Mouse (Mus musculus): ENCODE data around the gene Arhgap23. TPM values are rescaled to one million over a fixed set of nuclear protein-coding genes. Genes with fewer than 3 reads are reported as not detected.
A peak's percentile ranks its signal among the peaks of the same experiment; 100 is the strongest.

Gene Arhgap23
- polyA plus RNA-seq, 1 experiment from 2014 or later, result 8.5 TPM

GRCm38 (mm10) chr11:97415712-97416636 lies 641 bp downstream of the Arhgap23 start:
- H3K4me1 ChIP-seq (replicated peaks; ENCODE audit: control insufficient read depth, insufficient read depth, low read length), result peaks cover 14% of the 10 kb centered on the region; the same call in 1 of the 2 replicates
- peak overlapping the region; percentile 59 for H3K27ac ChIP-seq
- peak; percentile 41; the same call in 1 of the 2 replicates for ATAC-seq (ENCODE audit: low FRiP score)

GRCm38 (mm10) chr11:97416637-97417035 lies 1.3 kb downstream of the Arhgap23 start:
- Histone ChIP-seq H3K9ac (no peak overlapping the region), H3K4me2 (replicated peaks) (peak overlapping the region; percentile 55; the same call in 1 of the 2 replicates)
- ATAC-seq (ENCODE audit: low FRiP score), result no peak

More at GRCm38 (mm10) chr11:97415712-97416636, 641 bp downstream of the Arhgap23 start:
- Histone ChIP-seq H3K4me3 (replicated peaks; ENCODE audit: low read length) (peak overlapping the region; percentile 41), H3K9ac (peak overlapping the region; percentile 44), H3K4me2 (replicated peaks) (peak overlapping the region; percentile 55), H3K9me3 (ENCODE audit: control insufficient read depth, low read length) (no peaks in the 10 kb centered on the region), H3K27me3 (ENCODE audit: control insufficient read depth, insufficient read depth, low read length) (peaks cover 10% of the 10 kb centered on the region), H3K36me3 (replicated peaks; ENCODE audit: control insufficient read depth, insufficient read depth) (no peaks in the 10 kb centered on the region)
- DNase-seq (ENCODE audit: low spot score), result no peak
- WGBS, result 2% methylated on average over 45 of the region's 49 CpGs

GRCm38 (mm10) chr11:97418834-97419539 lies 3.7 kb downstream of the Arhgap23 start:
- H3K9ac ChIP-seq, result no peak overlapping the region
- DNase-seq (ENCODE audit: low spot score) (no peak), ATAC-seq (ENCODE audit: low FRiP score) (no peak)
- peaks cover 10% of the 10 kb centered on the region for H3K27me3 ChIP-seq (ENCODE audit: control insufficient read depth, insufficient read depth, low read length)
- H3K36me3 ChIP-seq (replicated peaks; ENCODE audit: control insufficient read depth, insufficient read depth), result no peaks in the 10 kb centered on the region
- peaks cover 14% of the 10 kb centered on the region; the same call in 1 of the 2 replicates for H3K4me1 ChIP-seq (replicated peaks; ENCODE audit: control insufficient read depth, insufficient read depth, low read length)
- no peak overlapping the region for H3K4me2 ChIP-seq (replicated peaks)
- H3K4me3 ChIP-seq (replicated peaks; ENCODE audit: low read length), result no peak overlapping the region
- H3K9me3 ChIP-seq (ENCODE audit: control insufficient read depth, low read length), result no peaks in the 10 kb centered on the region
- H3K27ac ChIP-seq, result no peak overlapping the region
- WGBS, result 64% methylated on average over 14 of the region's 14 CpGs

More at GRCm38 (mm10) chr11:97416637-97417035, 1.3 kb downstream of the Arhgap23 start:
- DNase-seq (ENCODE audit: low spot score), result no peak
- no peaks in the 10 kb centered on the region for H3K9me3 ChIP-seq (ENCODE audit: control insufficient read depth, low read length)
- H3K36me3 ChIP-seq (replicated peaks; ENCODE audit: control insufficient read depth, insufficient read depth), result no peaks in the 10 kb centered on the region
- peaks cover 14% of the 10 kb centered on the region; the same call in 1 of the 2 replicates for H3K4me1 ChIP-seq (replicated peaks; ENCODE audit: control insufficient read depth, insufficient read depth, low read length)
- 10% methylated on average over 5 of the region's 5 CpGs for WGBS
- no peak overlapping the region for H3K27ac ChIP-seq
- H3K27me3 ChIP-seq (ENCODE audit: control insufficient read depth, insufficient read depth, low read length), result peaks cover 10% of the 10 kb centered on the region
- H3K4me3 ChIP-seq (replicated peaks; ENCODE audit: low read length), result no peak overlapping the region

GRCm38 (mm10) chr11:97419540-97419900 lies 4.2 kb downstream of the Arhgap23 start:
- 74% methylated on average over 5 of the region's 5 CpGs for WGBS
- peaks cover 10% of the 10 kb centered on the region for H3K27me3 ChIP-seq (ENCODE audit: control insufficient read depth, insufficient read depth, low read length)
- ATAC-seq (ENCODE audit: low FRiP score), result no peak

GRCm38 (mm10) chr11:97422507-97422906 lies 7.2 kb downstream of the Arhgap23 start:
- 45% methylated on average over 4 of the region's 4 CpGs for WGBS

More at GRCm38 (mm10) chr11:97419540-97419900, 4.2 kb downstream of the Arhgap23 start:
- no peak overlapping the region for H3K27ac ChIP-seq
- H3K4me1 ChIP-seq (replicated peaks; ENCODE audit: control insufficient read depth, insufficient read depth, low read length), result peaks cover 14% of the 10 kb centered on the region; the same call in 1 of the 2 replicates
- no peaks in the 10 kb centered on the region for H3K36me3 ChIP-seq (replicated peaks; ENCODE audit: control insufficient read depth, insufficient read depth)
- no peak overlapping the region for H3K4me2 ChIP-seq (replicated peaks)
- no peak overlapping the region for H3K4me3 ChIP-seq (replicated peaks; ENCODE audit: low read length)
- no peak overlapping the region for H3K9ac ChIP-seq
- H3K9me3 ChIP-seq (ENCODE audit: control insufficient read depth, low read length), result no peaks in the 10 kb centered on the region
- no peak for DNase-seq (ENCODE audit: low spot score)

GRCm38 (mm10) chr11:97424092-97424692 lies 8.9 kb downstream of the Arhgap23 start:
- H3K36me3 ChIP-seq (replicated peaks; ENCODE audit: control insufficient read depth, insufficient read depth), result no peaks in the 10 kb centered on the region
- peaks cover 12% of the 10 kb centered on the region for H3K4me1 ChIP-seq (replicated peaks; ENCODE audit: control insufficient read depth, insufficient read depth, low read length)
- 61% methylated on average over 5 of the region's 5 CpGs for WGBS
- no peaks in the 10 kb centered on the region for H3K27me3 ChIP-seq (ENCODE audit: control insufficient read depth, insufficient read depth, low read length)
- no peaks in the 10 kb centered on the region for H3K9me3 ChIP-seq (ENCODE audit: control insufficient read depth, low read length)
- no peak overlapping the region for H3K4me2 ChIP-seq (replicated peaks)
- DNase-seq (ENCODE audit: low spot score) (no peak), ATAC-seq (ENCODE audit: low FRiP score) (no peak)
- H3K4me3 ChIP-seq (replicated peaks; ENCODE audit: low read length), result no peak overlapping the region
- H3K27ac ChIP-seq, result no peak overlapping the region
- H3K9ac ChIP-seq, result no peak overlapping the region

More at GRCm38 (mm10) chr11:97422507-97422906, 7.2 kb downstream of the Arhgap23 start:
- H3K4me2 ChIP-seq (replicated peaks), result no peak overlapping the region
- no peaks in the 10 kb centered on the region for H3K9me3 ChIP-seq (ENCODE audit: control insufficient read depth, low read length)
- ATAC-seq (ENCODE audit: low FRiP score), result no peak; the same call in 1 of the 2 replicates
- no peak overlapping the region for H3K27ac ChIP-seq
- H3K27me3 ChIP-seq (ENCODE audit: control insufficient read depth, insufficient read depth, low read length), result no peaks in the 10 kb centered on the region
- H3K4me3 ChIP-seq (replicated peaks; ENCODE audit: low read length), result no peak overlapping the region
- H3K4me1 ChIP-seq (replicated peaks; ENCODE audit: control insufficient read depth, insufficient read depth, low read length), result peaks cover 1% of the 10 kb centered on the region
- no peaks in the 10 kb centered on the region for H3K36me3 ChIP-seq (replicated peaks; ENCODE audit: control insufficient read depth, insufficient read depth)
- no peak for DNase-seq (ENCODE audit: low spot score)
- H3K9ac ChIP-seq, result no peak overlapping the region

- WGBS, result 61% methylated on average over 3 of the region's 3 CpGs
- no peak overlapping the region for H3K27ac ChIP-seq
- H3K9me3 ChIP-seq (ENCODE audit: control insufficient read depth, low read length), result no peaks in the 10 kb centered on the region
- no peak overlapping the region for H3K4me3 ChIP-seq (replicated peaks; ENCODE audit: low read length)
- peaks cover 12% of the 10 kb centered on the region for H3K4me1 ChIP-seq (replicated peaks; ENCODE audit: control insufficient read depth, insufficient read depth, low read length)
- H3K9ac ChIP-seq, result no peak overlapping the region
- H3K27me3 ChIP-seq (ENCODE audit: control insufficient read depth, insufficient read depth, low read length), result no peaks in the 10 kb centered on the region
- H3K4me2 ChIP-seq (replicated peaks), result no peak overlapping the region
- ATAC-seq (ENCODE audit: low FRiP score) (no peak), DNase-seq (ENCODE audit: low spot score) (no peak)
- H3K36me3 ChIP-seq (replicated peaks; ENCODE audit: control insufficient read depth, insufficient read depth), result no peaks in the 10 kb centered on the region
Observed at GRCm38 (mm10) chr11:97424802-97425201, 9.5 kb downstream of the Arhgap23 start.

- ATAC-seq (ENCODE audit: low FRiP score) (peak; percentile 69; the same call in 1 of the 2 replicates), DNase-seq (ENCODE audit: low spot score) (peak; percentile 61)
- 3% methylated on average over 32 of the region's 32 CpGs for WGBS
- H3K4me2 ChIP-seq (replicated peaks), result peak overlapping the region; percentile 65
- H3K9ac ChIP-seq, result peak overlapping the region; percentile 29
- H3K36me3 ChIP-seq (replicated peaks; ENCODE audit: control insufficient read depth, insufficient read depth), result no peaks in the 10 kb centered on the region
- no peaks in the 10 kb centered on the region for H3K27me3 ChIP-seq (ENCODE audit: control insufficient read depth, insufficient read depth, low read length)
- H3K9me3 ChIP-seq (ENCODE audit: control insufficient read depth, low read length), result no peaks in the 10 kb centered on the region
- peak overlapping the region; percentile 23 for H3K4me3 ChIP-seq (replicated peaks; ENCODE audit: low read length)
- peaks cover 12% of the 10 kb centered on the region for H3K4me1 ChIP-seq (replicated peaks; ENCODE audit: control insufficient read depth, insufficient read depth, low read length)
- peak overlapping the region; percentile 15; the same call in 1 of the 2 replicates for H3K27ac ChIP-seq
Observed at GRCm38 (mm10) chr11:97427794-97428725, 12.7 kb downstream of the Arhgap23 start.

Measured in hindbrain, embryonic 14.5 days (tissue).